Comparison of ENCODE assay signal across 11 mouse cellular contexts in genomic region chrX:11825948-11826347, GRCm38 (mm10).
"Had no signal": no experiment of that assay in that cellular context is flagged by ENCODE, and none has a peak within 500 bp of the region (broad histone marks: within the 10 kb centered on the region; RNA-seq: fewer than 3 reads in every experiment).

No protein-coding gene starts in this region.

- DNase-seq: retina, postnatal 1 day; right cerebral cortex, adult 18-20 months; right cerebral cortex, postnatal 14 days; right cerebral cortex, postnatal 25 days; spleen, adult 18-20 months; thymus, adult 18-20 months; thymus, adult 2 months; thymus, postnatal 14 days; thymus, postnatal 25 days; thymus, postnatal 36 days; thymus, postnatal 4 days had no signal
